In genomic region chr8:4677265-4678217, GRCm38 (mm10) we compare ENCODE assay signal across 8 mouse cellular contexts.
DNase-seq lines count a peak whose midpoint lies in the region; ATAC-seq and TF ChIP-seq lines count a peak whose summit lies in the region.

No protein-coding gene starts in this region.

- H3K9ac ChIP-seq in lung, postnatal 0 days (replicated peaks; ENCODE audit: low read depth), result peak overlapping the region; percentile 54

- H3K36me3 ChIP-seq in hindbrain, embryonic 10.5 days, result no peaks in the 10 kb centered on the region
- no peaks in the 10 kb centered on the region for H3K36me3 ChIP-seq in lung, postnatal 0 days (ENCODE audit: insufficient read depth, low read length)

- peak; percentile 90 for ATAC-seq in frontal cortex, adult (ENCODE audit: low TSS enrichment)
- peak; percentile 92 for ATAC-seq in lung, postnatal 0 days

- peaks cover 8% of the 10 kb centered on the region; the same call in 1 of the 2 replicates for H3K4me1 ChIP-seq in hindbrain, embryonic 10.5 days (replicated peaks)
- no peaks in the 10 kb centered on the region for H3K4me1 ChIP-seq in lung, postnatal 0 days (ENCODE audit: insufficient read depth, low read depth, low read length)

- WGBS in hindbrain, embryonic 10.5 days, result under 1% methylated on average over 72 of the region's 72 CpGs
- under 1% methylated on average over 71 of the region's 72 CpGs for WGBS in lung, postnatal 0 days

- peak; percentile 46 for TF ChIP-seq EP300 in lung, postnatal 0 days (IDR thresholded peaks at IDR 0.05)

- peak overlapping the region; percentile 96 for H3K27ac ChIP-seq in hindbrain, embryonic 10.5 days
- H3K27ac ChIP-seq in lung, postnatal 0 days (ENCODE audit: low read length), result peak overlapping the region; percentile 98

- H3K9me3 ChIP-seq in hindbrain, embryonic 10.5 days, result peaks cover 19% of the 10 kb centered on the region
- H3K9me3 ChIP-seq in lung, postnatal 0 days (ENCODE audit: low read length), result peaks cover 5% of the 10 kb centered on the region; the same call in 1 of the 2 replicates

- H3K4me2 ChIP-seq in lung, postnatal 0 days (replicated peaks; ENCODE audit: low read depth, low read length), result peak overlapping the region; percentile 54

- H3K27me3 ChIP-seq in hindbrain, embryonic 10.5 days (ENCODE audit: insufficient read depth, poor library complexity, severe bottlenecking), result no peaks in the 10 kb centered on the region
- no peaks in the 10 kb centered on the region for H3K27me3 ChIP-seq in lung, postnatal 0 days (replicated peaks; ENCODE audit: insufficient read depth, low read length)

- TF ChIP-seq CTCF in lung, postnatal 0 days (IDR thresholded peaks at IDR 0.05), result no peak

- peak; percentile 100 for DNase-seq in MN1 (ENCODE audit: low spot score)
- DNase-seq in cerebellum, adult 9-10 months, result peak; percentile 99
- peak; percentile 97 for DNase-seq in hindbrain, embryonic 10.5 days (ENCODE audit: low spot score)
- DNase-seq in layer of hippocampus, adult 9-11 months, result peak; percentile 99
- peak; percentile 100 for DNase-seq in lung, postnatal 0 days (ENCODE audit: low spot score)
- DNase-seq in ovary, postnatal 14 days (ENCODE audit: low spot score), result peak; percentile 95
- DNase-seq in thymus, postnatal 14 days, result peak; percentile 98

- peak overlapping the region; percentile 71 for H3K4me3 ChIP-seq in hindbrain, embryonic 10.5 days
- H3K4me3 ChIP-seq in lung, postnatal 0 days (ENCODE audit: low read depth, low read length), result peak overlapping the region; percentile 62

Comparison
In these comparisons a context has a peak if more than half of its experiments do, and no peak if none do; other contexts are left out.
1. Peak in every context shown above with its lines: DNase-seq, ATAC-seq, H3K4me3 ChIP-seq and H3K27ac ChIP-seq.